Mouse (Mus musculus) erythroblast, embryonic 14.5 days (primary cell): ENCODE results near the gene Rab3a. TPM values are rescaled to one million over a fixed set of nuclear protein-coding genes. Genes with fewer than 3 reads are reported as not detected.

Experiments used
- H3K27me3 ChIP-seq: 2 replicates; pipeline ENCODE4 v1.6.1; 2012; ENCODE audit warnings: inconsistent platforms; ENCODE audit not compliant: control insufficient read depth
- H3K36me3 ChIP-seq: 2 replicates; pipeline ENCODE4 v1.6.1; 2012; ENCODE audit warnings: mild to moderate bottlenecking, inconsistent platforms; ENCODE audit not compliant: control insufficient read depth
- H3K4me1 ChIP-seq: 2 replicates; pipeline ENCODE4 v1.6.1; 2012; ENCODE audit warnings: inconsistent platforms; ENCODE audit not compliant: control insufficient read depth
- H3K4me3 ChIP-seq: replicated peaks from 2 replicates; pipeline ENCODE3; 2012; ENCODE audit warnings: moderate library complexity, mild to moderate bottlenecking, inconsistent platforms
- H3K9me3 ChIP-seq: 2 replicates; pipeline ENCODE4 v1.6.1; 2012; ENCODE audit warnings: low read length, inconsistent platforms, mixed read lengths; ENCODE audit not compliant: control insufficient read depth
- GATA1 ChIP-seq: IDR thresholded peaks from 2 replicates; pipeline ENCODE4 v1.6.1; 2012; ENCODE audit warnings: low read length, inconsistent platforms, mixed read lengths
- TAL1 ChIP-seq: IDR thresholded peaks from 3 replicates; pipeline ENCODE4 v1.6.1; 2012; ENCODE audit warnings: low read length, inconsistent platforms, mixed read lengths
- polyA plus RNA-seq: library from polyadenylated mRNA; stranded (reverse); fragments of >175 nt; gene quantifications from 2 replicates; pipeline ENCODE4 v1.2.3, GENCODE M21; 2012

Rab3a gene
- polyA plus RNA-seq, 1 experiment: 0.30 TPM

DNA sequence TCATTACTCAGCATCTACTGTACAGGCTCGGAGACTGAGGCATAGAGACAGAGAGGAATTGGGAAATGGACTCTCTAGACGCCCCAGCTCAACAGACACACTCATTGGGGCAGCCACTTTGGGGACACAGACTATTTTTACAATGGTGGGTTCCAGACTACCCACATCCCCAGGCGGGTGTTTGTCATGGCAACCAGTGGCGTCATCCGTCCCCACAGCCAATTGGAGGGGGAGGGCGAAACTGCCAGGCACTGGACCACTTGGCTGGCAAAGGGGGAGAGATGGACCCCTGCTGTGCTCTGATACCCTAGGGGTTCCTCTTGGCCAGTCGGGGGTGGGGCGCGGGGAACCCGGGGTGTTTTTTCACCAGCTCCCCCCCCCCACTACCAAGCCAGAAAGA, 46.2 kb downstream of the Rab3a start:
- Histone ChIP-seq H3K36me3 (no peaks in the 10 kb centered on the region), H3K27me3 (peaks cover 62% of the 10 kb centered on the region), H3K4me1 (peaks cover 66% of the 10 kb centered on the region), H3K9me3 (no peaks in the 10 kb centered on the region; the same call in 1 of the 2 replicates), H3K4me3 (no peak overlapping the region)
- TF ChIP-seq TAL1 (no peak), GATA1 (no peak)

DNA sequence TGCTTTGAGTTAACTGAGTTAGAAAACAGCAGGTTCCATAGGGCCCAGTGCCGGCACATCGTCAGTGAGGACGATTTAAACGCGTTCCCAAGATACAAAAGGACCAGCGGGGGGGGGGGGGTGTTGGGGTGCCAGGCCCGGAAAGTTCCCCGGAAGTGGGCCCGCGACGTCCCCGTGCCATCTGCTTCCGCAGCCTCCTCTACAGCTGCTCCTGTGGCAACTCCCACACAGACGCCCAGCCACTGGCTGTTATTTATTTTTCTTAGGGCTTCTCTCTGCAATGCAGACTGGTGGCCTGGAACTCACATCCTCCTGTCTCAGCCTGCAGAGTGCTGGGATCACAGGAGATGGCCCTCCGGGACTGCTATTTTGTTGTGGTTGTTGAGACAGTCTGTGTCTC, 46.7 kb downstream of the Rab3a start:
- Histone ChIP-seq H3K36me3 (no peaks in the 10 kb centered on the region), H3K27me3 (peaks cover 60% of the 10 kb centered on the region), H3K9me3 (no peaks in the 10 kb centered on the region; the same call in 1 of the 2 replicates), H3K4me3 (no peak overlapping the region), H3K4me1 (peaks cover 66% of the 10 kb centered on the region)
- TF ChIP-seq GATA1: no peak

DNA sequence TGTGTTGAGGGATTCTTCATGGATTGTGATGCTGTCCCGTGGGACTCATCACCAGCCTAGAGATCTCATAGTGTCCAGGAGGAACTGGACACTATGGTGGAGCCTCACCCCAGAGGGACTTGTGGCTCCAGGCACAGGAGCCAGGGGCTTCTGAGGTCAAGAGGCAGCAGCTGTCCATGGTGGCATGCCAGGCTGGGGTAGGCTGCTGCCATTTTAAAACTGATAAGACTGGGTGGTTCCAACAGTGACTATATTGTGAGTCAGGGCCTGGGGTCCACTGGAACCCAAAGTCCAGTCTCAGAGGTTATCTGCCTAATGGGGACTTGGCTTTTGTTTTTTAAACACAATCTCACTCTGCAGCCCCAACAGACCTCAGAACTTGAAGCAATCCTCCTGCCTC, 47.4 kb downstream of the Rab3a start:
- Histone ChIP-seq H3K36me3 (no peaks in the 10 kb centered on the region), H3K9me3 (no peaks in the 10 kb centered on the region; the same call in 1 of the 2 replicates), H3K27me3 (peaks cover 53% of the 10 kb centered on the region), H3K4me1 (peaks cover 65% of the 10 kb centered on the region), H3K4me3 (no peak overlapping the region)
- TF ChIP-seq GATA1 (no peak), TAL1 (no peak)

- H3K9me3 ChIP-seq: no peaks in the 10 kb centered on the region; the same call in 1 of the 2 replicates
- peaks cover 62% of the 10 kb centered on the region for H3K4me1 ChIP-seq
- peak overlapping the region; percentile 66 for H3K4me3 ChIP-seq
- H3K36me3 ChIP-seq: no peaks in the 10 kb centered on the region
- peaks cover 42% of the 10 kb centered on the region for H3K27me3 ChIP-seq
- no peak for TF ChIP-seq GATA1
- no peak for TF ChIP-seq TAL1
Measured at GRCm38 (mm10) chr8:70802786-70803510, 48.5 kb downstream of the Rab3a start.

- peaks cover 33% of the 10 kb centered on the region for H3K27me3 ChIP-seq
- TF ChIP-seq GATA1 (no peak), TAL1 (no peak)
- H3K36me3 ChIP-seq: no peaks in the 10 kb centered on the region
- H3K9me3 ChIP-seq: no peaks in the 10 kb centered on the region
- H3K4me1 ChIP-seq: peaks cover 57% of the 10 kb centered on the region
- peak overlapping the region; percentile 66 for H3K4me3 ChIP-seq
Measured at GRCm38 (mm10) chr8:70803761-70804480, 49.4 kb downstream of the Rab3a start.

- H3K4me1 ChIP-seq: peaks cover 57% of the 10 kb centered on the region
- no peaks in the 10 kb centered on the region for H3K36me3 ChIP-seq
- H3K9me3 ChIP-seq: no peaks in the 10 kb centered on the region
- H3K27me3 ChIP-seq: peaks cover 25% of the 10 kb centered on the region
- no peak for TF ChIP-seq GATA1
- no peak for TF ChIP-seq TAL1
- peak within 1 kb of the TSS; percentile 66 for H3K4me3 ChIP-seq
Measured at GRCm38 (mm10) chr8:70804481-70805206, 50.2 kb downstream of the Rab3a start, which contains the start of gene Mast3. TSS of gene Mast3 (minus strand) at chr8:70805054.

DNA sequence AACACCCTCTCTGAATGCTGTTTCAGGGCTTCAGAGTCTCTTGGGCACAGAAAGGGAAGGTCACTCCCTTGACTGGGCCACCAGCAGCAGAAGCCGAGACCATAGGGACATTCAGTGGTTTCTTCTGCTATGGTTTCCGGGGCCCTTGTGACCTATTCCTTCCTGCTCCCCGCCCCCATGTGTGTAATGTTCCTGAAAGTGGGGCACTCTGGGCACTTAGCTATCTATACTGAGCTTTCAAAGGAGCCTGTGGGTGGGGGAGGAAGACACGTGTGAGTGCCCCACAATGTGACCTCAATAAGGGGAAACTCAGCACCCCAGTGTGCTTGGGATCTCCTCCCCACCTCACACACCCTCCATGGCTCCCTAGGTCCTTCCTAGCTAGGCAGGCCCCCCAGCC, 52.1 kb downstream of the Rab3a start:
- Histone ChIP-seq H3K36me3 (no peaks in the 10 kb centered on the region), H3K4me3 (no peak overlapping the region), H3K9me3 (no peaks in the 10 kb centered on the region), H3K4me1 (peaks cover 57% of the 10 kb centered on the region), H3K27me3 (peaks cover 14% of the 10 kb centered on the region)
- TF ChIP-seq TAL1 (no peak), GATA1 (no peak)

DNA sequence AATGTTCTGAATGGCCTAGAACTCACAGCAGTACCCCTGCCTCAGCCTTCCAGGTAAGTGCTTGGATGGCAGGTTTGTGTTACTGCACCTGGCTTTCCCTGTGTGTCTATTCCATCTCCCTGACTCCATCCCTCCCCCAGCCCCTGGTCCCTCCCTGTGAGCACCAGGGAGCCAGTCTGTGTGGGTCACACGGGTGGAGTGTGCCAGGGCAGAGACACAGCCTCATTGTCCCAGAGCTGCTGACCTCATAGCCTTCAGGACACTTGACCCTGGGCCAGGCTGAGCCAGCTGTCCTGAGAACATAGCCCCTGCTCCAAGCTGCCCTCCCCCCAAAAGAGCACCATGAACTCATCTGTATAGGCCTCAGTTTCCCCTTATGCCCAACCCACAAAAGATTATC, 52.8 kb downstream of the Rab3a start:
- H3K36me3 ChIP-seq: no peaks in the 10 kb centered on the region
- peaks cover 14% of the 10 kb centered on the region for H3K27me3 ChIP-seq
- no peaks in the 10 kb centered on the region for H3K9me3 ChIP-seq
- H3K4me3 ChIP-seq: no peak overlapping the region
- H3K4me1 ChIP-seq: peaks cover 51% of the 10 kb centered on the region
- no peak for TF ChIP-seq TAL1
- no peak for TF ChIP-seq GATA1

- TF ChIP-seq TAL1 (no peak), GATA1 (no peak)
- H3K36me3 ChIP-seq: no peaks in the 10 kb centered on the region
- no peaks in the 10 kb centered on the region for H3K9me3 ChIP-seq
- peaks cover 43% of the 10 kb centered on the region for H3K4me1 ChIP-seq
- H3K27me3 ChIP-seq: peaks cover 15% of the 10 kb centered on the region
- no peak within 1 kb of the TSS for H3K4me3 ChIP-seq
Measured at GRCm38 (mm10) chr8:70808239-70808638, 53.8 kb downstream of the Rab3a start, which contains the start of gene Il12rb1. TSS of gene Il12rb1 (plus strand) at chr8:70808449.

Other genes with a start within 250 kb of the Rab3a start
- gene Rex1bd, start 247.9 kb upstream of the Rab3a start, polyA plus RNA-seq: 53.1 and 68.2 TPM in 2 replicates
- 107 and 138 TPM in 2 replicates for gene Uba52, start 243.9 kb upstream of the Rab3a start, polyA plus RNA-seq
- gene Fkbp8, start 227.0 kb upstream of the Rab3a start, polyA plus RNA-seq: 255 and 264 TPM in 2 replicates
- 2.6 and 3.8 TPM in 2 replicates for gene Kxd1, start 226.7 kb upstream of the Rab3a start, polyA plus RNA-seq
- 3.3 and 3.8 TPM in 2 replicates for gene Ell, start 215.2 kb upstream of the Rab3a start, polyA plus RNA-seq
- gene Isyna1, start 160.3 kb upstream of the Rab3a start, polyA plus RNA-seq: 13.3 and 13.4 TPM in 2 replicates
- 40.7 and 52.6 TPM in 2 replicates for gene Ssbp4, start 145.8 kb upstream of the Rab3a start, polyA plus RNA-seq
- gene Lrrc25, start 138.5 kb upstream of the Rab3a start, polyA plus RNA-seq: 0.12 and 0.40 TPM in 2 replicates
- gene Gdf15, start 122.2 kb upstream of the Rab3a start, polyA plus RNA-seq: 0.13 TPM in 1 of 2 replicates, not detected in the other
- gene Pgpep1, start 94.3 kb upstream of the Rab3a start, polyA plus RNA-seq: 0.29 and 0.32 TPM in 2 replicates
- 70.4 and 88.0 TPM in 2 replicates for gene Lsm4, start 81.4 kb upstream of the Rab3a start, polyA plus RNA-seq
- gene Jund, start 55.7 kb upstream of the Rab3a start, polyA plus RNA-seq: 816 and 971 TPM in 2 replicates
- gene Iqcn, start 51.2 kb upstream of the Rab3a start, polyA plus RNA-seq: 0.02 TPM in 1 of 2 replicates, not detected in the other
- gene Gm3336, start 36.1 kb upstream of the Rab3a start, polyA plus RNA-seq: not detected in 2 replicates
- gene Pde4c, start 31.0 kb upstream of the Rab3a start, polyA plus RNA-seq: 0.02 TPM in 1 of 2 replicates, not detected in the other
- 11.4 and 15.6 TPM in 2 replicates for gene Mpv17l2, start 6.3 kb downstream of the Rab3a start, polyA plus RNA-seq
- 3.8 and 4.9 TPM in 2 replicates for gene Pik3r2, start 22.0 kb downstream of the Rab3a start, polyA plus RNA-seq
- 3.7 and 4.8 TPM in 2 replicates for gene Mast3, start 50.4 kb downstream of the Rab3a start, polyA plus RNA-seq
- 0.03 TPM in 1 of 2 replicates, not detected in the other for gene Il12rb1, start 53.8 kb downstream of the Rab3a start, polyA plus RNA-seq
- gene Arrdc2, start 85.0 kb downstream of the Rab3a start, polyA plus RNA-seq: 28.7 and 50.4 TPM in 2 replicates
- 0.16 and 0.21 TPM in 2 replicates for gene Kcnn1, start 108.6 kb downstream of the Rab3a start, polyA plus RNA-seq
- 37.3 and 38.8 TPM in 2 replicates for gene Ccdc124, start 119.3 kb downstream of the Rab3a start, polyA plus RNA-seq
- gene Slc5a5, start 138.1 kb downstream of the Rab3a start, polyA plus RNA-seq: 0.03 and 0.06 TPM in 2 replicates
- 441 and 685 TPM in 2 replicates for gene Rpl18a, start 142.7 kb downstream of the Rab3a start, polyA plus RNA-seq
- 3.0 and 3.3 TPM in 2 replicates for gene Map1s, start 151.3 kb downstream of the Rab3a start, polyA plus RNA-seq